Mouse (Mus musculus): ENCODE measurements around the gene Aqp2. TPM values are rescaled to one million over a fixed set of nuclear protein-coding genes. Genes with fewer than 3 reads are reported as not detected.

Gene Aqp2
- not detected for polyA plus RNA-seq (2017; shearing (Covaris generic))

GRCm38 (mm10) chr15:99578802-99579485 is at the start of gene Aqp2:
Gene Aqp2 (plus strand): TSS chr15:99579055.

GRCm38 (mm10) chr15:99590429-99591084 is 11.7 kb downstream of the Aqp2 start, which contains the start of gene Aqp5:
Gene Aqp5 (plus strand): TSS chr15:99590782.

DNA sequence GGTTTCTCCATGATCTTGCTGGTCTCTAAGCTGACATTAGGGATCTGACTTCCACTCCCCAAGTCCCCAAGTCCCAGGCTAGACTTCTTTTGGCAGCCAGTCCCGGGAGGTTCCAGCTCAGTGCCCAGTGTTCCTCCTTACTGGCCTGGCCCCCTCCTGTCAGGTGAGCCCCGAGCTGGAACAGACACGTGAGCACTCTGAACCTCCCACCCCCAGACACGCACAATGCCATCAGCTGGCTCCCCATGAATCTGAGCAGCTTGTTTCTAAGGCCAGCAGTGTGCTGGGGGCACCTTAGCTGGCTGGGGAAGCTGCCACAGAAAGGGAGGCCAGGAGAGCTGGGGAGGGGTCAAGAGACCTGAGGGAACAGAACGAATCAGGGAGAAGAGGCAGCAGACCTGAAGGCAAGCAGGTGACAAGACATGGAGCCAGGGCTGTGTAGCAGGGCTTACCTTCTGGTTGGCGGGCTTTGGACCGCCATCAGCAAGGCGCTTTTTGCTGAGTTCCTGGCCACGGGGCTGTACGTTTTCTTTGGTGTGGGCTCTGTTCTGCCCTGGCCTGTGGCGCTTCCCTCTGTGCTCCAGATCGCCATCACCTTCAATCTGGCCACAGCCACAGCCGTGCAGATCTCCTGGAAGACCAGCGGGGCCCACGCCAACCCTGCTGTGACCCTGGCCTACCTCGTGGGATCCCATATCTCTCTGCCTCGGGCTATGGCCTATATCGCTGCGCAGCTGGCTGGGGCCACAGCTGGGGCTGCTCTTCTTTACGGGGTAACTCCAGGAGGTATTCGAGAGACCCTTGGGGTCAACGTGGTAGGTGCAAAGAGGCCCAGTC is 22.3 kb downstream of the Aqp2 start, which contains the start of gene Aqp6:
Aqp6 (plus strand) TSS at position 415 of the 837 bp plus-strand sequence.

Other genes starting within 250 kb of the Aqp2 start
- 32.9 TPM for gene Fmnl3, start 208.6 kb upstream of the Aqp2 start, polyA plus RNA-seq (2017; shearing (Covaris generic))
- 154 TPM for gene Tmbim6, start 186.2 kb upstream of the Aqp2 start, polyA plus RNA-seq (2017; shearing (Covaris generic))
- 13.5 TPM for gene Nckap5l, start 121.3 kb upstream of the Aqp2 start, polyA plus RNA-seq (2017; shearing (Covaris generic))
- 30.3 TPM for gene Bcdin3d, start 104.3 kb upstream of the Aqp2 start, polyA plus RNA-seq (2017; shearing (Covaris generic))
- gene Faim2, start 50.9 kb upstream of the Aqp2 start, polyA plus RNA-seq (2017; shearing (Covaris generic)) = 0.02 TPM
- gene Aqp5, start 11.7 kb downstream of the Aqp2 start, polyA plus RNA-seq (2017; shearing (Covaris generic)) = not detected
- gene Aqp6, start 22.3 kb downstream of the Aqp2 start, polyA plus RNA-seq (2017; shearing (Covaris generic)) = not detected
- 38.8 TPM for gene Racgap1, start 72.6 kb downstream of the Aqp2 start, polyA plus RNA-seq (2017; shearing (Covaris generic))
- gene Asic1, start 91.3 kb downstream of the Aqp2 start, polyA plus RNA-seq (2017; shearing (Covaris generic)) = 0.38 TPM
- 15.6 TPM for gene Smarcd1, start 123.1 kb downstream of the Aqp2 start, polyA plus RNA-seq (2017; shearing (Covaris generic))
- not detected for gene Gm17349, start 126.4 kb downstream of the Aqp2 start, polyA plus RNA-seq (2017; shearing (Covaris generic))
- 0.76 TPM for gene Gpd1, start 138.5 kb downstream of the Aqp2 start, polyA plus RNA-seq (2017; shearing (Covaris generic))
- gene Cox14, start 146.6 kb downstream of the Aqp2 start, polyA plus RNA-seq (2017; shearing (Covaris generic)) = 172 TPM
- 102 TPM for gene Cers5, start 193.8 kb downstream of the Aqp2 start, polyA plus RNA-seq (2017; shearing (Covaris generic))

All from inflammation-experienced regulatory T-cells, adult 16 weeks (primary cell).